Mouse (Mus musculus) adrenal gland, adult 18-20 months (tissue): ENCODE results near the gene Mylk4. TPM values are rescaled to one million over a fixed set of nuclear protein-coding genes. Genes with fewer than 3 reads are reported as not detected.

ENCODE experiments used
- DNase-seq, 2 experiments: peaks; one replicate each; pipeline ENCODE4 v3.0.0; 2021 to 2022; ENCODE audit warnings: low spot score in 2 of 2
- long read RNA-seq, 2 experiments: library from polyadenylated mRNA; stranded (forward); transcript quantifications; one replicate each; pipeline ENCODE4 v2.0.0; 2021
- total RNA-seq, 2 experiments: library from RNA; stranded (reverse); gene quantifications; 1 replicate in 1 of 2; 2 replicates in 1 of 2; pipeline ENCODE4 v1.2.3; 2021

Mylk4 gene
- under 1 TPM in 1 of 2 experiments, not detected in 1; 0.26 TPM for total RNA-seq
- long read RNA-seq, experiment 1 = 0 reads
- long read RNA-seq, experiment 2, partial matches to known transcripts = 0 of 1 reads
- long read RNA-seq, experiment 2, other reads (novel, unspliced or antisense) = 1 of 1 reads

GRCm38 (mm10) chr13:32783816-32784215 lies at the start of gene Mylk4:
Mylk4 (minus strand) TSS chr13:32783954.
- no peak for DNase-seq

DNA sequence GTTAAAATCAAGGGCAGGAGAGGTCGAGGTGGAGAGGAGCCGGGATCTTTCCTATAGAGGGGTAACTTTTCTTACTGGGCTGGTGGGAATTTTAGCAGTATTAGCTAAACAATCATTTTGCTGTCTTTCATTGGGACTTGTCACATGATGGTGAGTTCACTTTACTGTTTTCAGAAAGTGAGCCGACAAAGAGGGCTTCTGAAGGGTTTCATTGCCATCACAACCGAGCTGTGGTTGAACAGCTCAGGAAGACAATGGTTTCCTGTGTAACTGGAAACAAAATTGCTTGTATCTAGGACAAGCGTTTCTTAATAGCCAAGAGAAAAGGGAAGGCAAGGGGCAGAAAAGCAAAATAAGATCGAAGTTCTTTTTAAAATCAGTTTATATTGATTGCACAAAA lies 49.5 kb upstream of the Mylk4 start:
- no peak for DNase-seq

DNA sequence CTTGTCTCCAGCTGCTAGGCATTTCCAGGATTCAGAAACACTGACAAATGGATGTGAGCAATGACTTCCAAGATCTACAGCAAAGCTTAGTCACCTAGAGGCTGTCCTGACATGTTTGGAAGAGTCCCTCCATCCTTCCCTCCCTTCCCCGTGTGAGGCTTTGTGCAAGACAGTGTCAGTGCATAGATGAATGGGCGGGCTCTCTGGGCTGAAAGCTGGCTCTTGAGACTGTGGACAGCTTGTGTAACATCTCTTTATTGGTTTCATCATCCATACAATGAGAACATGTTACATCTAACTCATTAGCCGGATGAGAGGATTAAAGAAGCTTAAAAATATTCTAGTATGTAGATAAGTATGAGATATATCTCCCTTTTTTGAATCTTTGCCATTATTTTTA lies 49.0 kb upstream of the Mylk4 start:
- DNase-seq = no peak

GRCm38 (mm10) chr13:32831505-32832273 lies 47.9 kb upstream of the Mylk4 start:
- no peak for DNase-seq

GRCm38 (mm10) chr13:32828886-32829285 lies 45.1 kb upstream of the Mylk4 start:
- no peak for DNase-seq

DNA sequence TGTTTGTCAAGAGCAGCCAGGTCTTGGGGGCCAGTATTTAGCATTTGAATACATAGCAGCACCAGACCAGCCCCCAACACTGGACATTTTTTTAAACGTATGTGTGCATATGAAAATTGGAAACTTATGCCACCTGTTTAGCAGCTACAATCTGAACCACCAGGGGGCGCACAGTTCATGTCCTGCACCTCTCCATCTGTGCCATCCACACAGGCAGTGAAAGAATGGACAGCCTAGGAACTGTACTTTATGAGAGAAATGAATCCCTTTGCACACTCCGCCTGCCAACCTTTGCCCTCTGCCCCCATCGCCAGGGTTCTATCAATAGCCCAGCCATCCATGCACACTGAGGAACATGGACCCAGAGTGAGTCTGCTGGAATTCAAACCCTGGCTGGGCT lies 44.2 kb upstream of the Mylk4 start:
- peak; percentile 67 to 71 for DNase-seq

DNA sequence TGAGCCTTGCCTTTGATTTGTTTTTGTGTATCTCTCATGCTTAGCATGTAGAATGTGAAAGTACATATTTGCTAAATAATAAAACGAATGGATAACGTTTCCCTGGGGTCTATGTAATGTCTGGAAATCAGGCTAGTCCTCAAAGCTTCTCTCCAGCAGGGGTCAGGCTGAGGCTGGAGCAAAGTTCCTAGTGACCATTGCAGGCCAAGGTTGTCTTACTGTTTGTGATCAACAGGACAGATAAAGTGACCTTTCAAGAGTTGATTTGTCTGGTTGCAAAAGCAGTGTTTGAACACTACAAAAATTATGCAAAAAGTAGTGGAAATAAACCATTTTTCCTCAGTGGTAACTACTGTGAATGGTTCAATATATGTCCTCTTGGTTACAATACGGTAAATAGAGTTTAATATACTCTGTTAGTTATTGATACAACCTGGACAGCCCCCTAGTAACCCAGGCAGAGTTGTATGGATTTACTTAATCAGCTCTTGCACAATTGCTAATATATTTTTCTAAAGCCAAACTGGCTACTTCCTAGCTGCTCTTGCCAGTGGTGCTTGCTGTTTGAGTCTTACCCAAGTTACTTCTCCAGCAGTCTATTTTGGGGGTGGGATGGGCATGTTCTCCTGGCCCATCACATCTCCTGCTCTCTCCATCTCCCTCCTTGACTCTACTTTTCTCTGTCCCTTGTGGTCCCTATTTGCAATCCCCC lies 43.5 kb upstream of the Mylk4 start:
- DNase-seq = no peak

DNA sequence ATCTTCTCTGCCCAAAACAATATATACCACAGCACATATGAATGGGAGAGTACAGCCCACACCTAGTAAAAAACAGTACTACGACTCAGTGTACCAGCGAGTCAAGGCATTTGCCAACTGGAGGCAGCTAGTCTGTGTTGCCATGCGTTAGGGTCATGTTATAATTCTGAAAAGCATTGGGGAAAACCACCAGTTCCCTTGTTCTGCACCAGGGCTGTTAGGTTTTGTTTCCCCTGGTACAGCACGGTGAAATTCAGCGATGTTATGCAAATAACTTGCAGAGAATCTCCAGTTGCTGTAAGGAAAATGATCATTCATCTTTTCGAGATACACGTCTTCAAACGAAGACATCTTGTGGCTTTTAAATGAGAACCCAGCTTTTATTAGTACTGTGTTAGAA lies 41.8 kb upstream of the Mylk4 start:
- no peak for DNase-seq

- DNase-seq = no peak
These were observed 40.9 kb upstream of the Mylk4 start for GRCm38 (mm10) chr13:32824377-32825330.

GRCm38 (mm10) chr13:32823126-32823525 lies 39.4 kb upstream of the Mylk4 start:
- DNase-seq = no peak

GRCm38 (mm10) chr13:32821671-32822070 lies 37.9 kb upstream of the Mylk4 start:
- no peak for DNase-seq

DNA sequence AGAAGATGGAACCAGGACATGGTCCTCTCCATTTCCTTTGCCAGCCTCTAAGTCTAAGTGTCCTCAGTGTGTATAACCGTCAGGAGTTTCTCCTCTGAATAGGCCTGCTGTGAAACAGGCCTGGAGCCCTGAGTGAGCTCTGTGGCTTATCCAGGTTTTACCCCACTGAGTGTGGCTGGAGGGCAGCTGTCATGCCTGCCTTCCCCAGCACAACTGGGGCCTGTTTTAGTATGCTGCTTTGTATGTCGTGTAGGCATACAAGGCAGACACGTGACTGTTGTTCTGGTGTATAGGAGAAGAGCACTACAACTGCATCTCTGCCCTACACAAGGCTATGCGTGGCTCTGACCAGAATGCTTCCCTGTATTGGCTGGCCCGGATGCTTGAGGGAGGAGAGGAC lies 36.2 kb upstream of the Mylk4 start:
- DNase-seq = no peak

DNA sequence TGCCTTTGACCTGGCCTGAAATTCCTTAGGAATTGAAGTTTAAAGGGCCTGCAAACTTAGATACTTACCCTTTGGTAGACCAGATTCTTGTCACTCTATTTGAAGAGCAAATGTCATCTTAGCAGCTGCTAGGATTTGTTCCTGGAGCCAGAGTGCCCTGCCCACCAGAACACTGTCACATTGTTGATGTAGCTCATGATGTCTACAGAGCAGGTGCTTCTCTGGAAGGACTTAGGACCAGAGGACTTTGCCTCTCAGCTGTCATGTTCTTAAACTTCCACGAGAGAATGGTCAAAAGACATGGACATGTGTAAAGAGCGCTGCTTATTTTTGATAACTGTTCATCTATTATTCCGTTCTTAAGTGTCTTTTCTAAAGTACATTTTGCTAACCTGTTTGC lies 35.5 kb upstream of the Mylk4 start:
- DNase-seq = no peak

GRCm38 (mm10) chr13:32807624-32808023 lies 23.9 kb upstream of the Mylk4 start:
- DNase-seq = no peak

DNA sequence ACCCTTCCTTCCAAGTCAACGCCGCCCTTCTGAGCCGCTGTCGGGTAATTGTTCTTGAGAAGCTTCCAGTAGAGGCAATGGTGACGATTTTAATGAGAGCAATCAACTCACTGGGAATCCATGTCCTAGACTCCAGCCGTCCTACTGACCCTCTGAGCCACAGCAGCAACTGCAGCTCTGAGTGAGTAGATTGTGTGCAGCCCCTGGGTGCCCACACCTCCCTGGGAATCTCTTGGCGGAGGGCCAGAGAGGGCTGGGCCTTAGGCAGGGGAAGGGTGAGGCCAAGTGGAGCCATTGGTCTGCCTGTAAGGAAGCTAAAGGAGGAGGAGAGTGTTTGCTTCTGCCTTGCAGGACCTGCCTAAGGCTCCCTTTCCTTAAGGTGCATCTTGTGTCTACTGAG lies 23.1 kb upstream of the Mylk4 start:
- DNase-seq = no peak

DNA sequence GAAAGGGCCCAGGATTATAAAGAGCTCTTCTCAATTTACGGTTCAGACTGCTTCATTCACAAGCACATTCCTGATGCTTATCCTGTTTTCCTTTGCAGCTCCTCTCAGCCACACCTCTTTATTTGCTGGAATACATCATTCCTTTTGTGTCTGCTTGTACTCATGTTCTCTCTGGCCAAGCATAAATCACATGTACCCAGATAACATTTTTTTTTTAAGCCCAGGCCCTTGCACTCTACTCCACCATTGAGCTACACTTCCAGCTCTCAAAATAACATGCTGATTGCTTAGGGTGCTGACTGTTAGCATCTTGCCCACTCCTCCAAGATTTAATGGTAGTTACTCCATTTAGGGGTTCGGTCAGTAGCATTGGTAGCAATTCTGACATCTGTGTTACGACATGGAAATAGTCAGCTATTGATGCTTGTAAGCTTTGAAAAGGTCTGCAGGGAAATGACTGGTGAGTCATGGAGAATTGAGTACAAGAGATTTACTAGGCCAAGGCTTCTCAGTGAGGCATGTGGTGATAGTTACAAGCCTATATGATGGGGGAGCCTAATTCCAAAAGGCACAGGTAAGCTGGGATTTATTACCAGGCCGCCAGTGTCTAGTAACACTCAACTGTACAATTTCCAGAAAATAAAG lies 20.1 kb upstream of the Mylk4 start:
- peak in 1 of 2 experiments; percentile 30 for DNase-seq

DNA sequence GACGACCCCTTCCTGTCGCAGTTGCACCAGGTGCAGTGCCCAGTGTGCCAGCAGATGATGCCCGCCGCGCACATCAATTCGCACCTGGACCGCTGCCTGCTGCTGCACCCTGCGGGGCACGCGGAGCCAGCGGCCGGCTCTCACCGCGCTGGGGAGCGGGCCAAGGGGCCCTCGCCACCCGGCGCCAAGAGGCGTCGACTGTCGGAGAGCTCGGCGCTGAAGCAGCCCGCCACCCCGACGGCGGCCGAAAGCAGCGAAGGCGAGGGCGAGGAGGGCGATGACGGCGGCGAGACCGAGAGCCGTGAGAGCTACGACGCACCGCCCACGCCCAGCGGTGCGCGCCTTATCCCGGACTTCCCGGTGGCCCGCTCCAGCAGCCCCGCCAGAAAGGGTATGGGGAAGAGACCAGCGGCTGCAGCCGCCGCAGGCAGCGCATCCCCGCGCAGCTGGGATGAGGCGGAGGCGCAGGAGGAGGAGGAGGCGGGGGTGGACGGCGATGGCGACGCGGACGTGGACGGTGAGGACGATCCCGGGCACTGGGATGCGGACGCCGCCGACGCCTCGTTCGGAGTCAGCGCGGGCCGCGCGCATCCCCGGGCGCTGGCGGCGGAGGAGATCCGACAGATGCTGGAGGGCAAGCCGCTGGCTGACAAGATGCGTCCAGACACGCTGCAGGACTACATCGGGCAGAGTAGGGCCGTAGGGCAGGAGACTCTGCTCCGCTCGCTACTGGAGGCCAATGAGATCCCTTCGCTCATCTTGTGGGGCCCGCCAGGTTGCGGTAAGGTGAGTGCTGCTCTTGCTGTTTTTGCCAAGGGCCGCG lies 18.7 kb upstream of the Mylk4 start, which contains the start of gene D930007J09Rik:
TSS of gene D930007J09Rik (minus strand) at position 591 of the 823 bp plus-strand sequence.
- DNase-seq = peak; percentile 57 to 60

- DNase-seq = peak; percentile 86 to 88
These were observed 18.0 kb upstream of the Mylk4 start, which contains the start of gene Wrnip1 for GRCm38 (mm10) chr13:32801693-32802221. Wrnip1 (plus strand) TSS chr13:32802038.

DNA sequence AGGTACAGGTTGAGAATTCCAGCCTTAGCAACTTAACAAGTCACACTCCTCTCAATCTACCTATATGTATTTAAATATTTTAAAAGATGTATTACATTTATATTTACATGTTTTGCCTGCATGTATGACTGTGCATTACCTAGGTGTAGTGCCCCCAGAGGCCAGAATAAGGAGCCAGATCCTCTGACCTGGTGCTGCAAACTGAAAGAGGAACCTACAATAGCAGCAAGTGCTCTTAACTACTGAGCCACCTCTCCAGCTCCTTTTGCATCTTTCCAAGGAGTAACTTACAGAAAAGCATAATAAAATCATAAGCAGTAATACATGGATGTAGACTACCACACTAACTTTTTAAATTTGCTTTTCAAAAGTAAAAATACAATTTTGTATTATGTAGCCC lies 17.1 kb upstream of the Mylk4 start:
- DNase-seq = no peak
